Mouse (Mus musculus) adrenal gland, adult (tissue): ENCODE measurements around the gene Zfp184.

Experiments
- DNase-seq, 2 experiments: peaks; one replicate each; pipeline ENCODE4 v3.0.0; 2022 to 2023; ENCODE audit warnings: low spot score in 1 of 2; ENCODE audit not compliant: inconsistent age in 2 of 2

Zfp184 gene

DNA sequence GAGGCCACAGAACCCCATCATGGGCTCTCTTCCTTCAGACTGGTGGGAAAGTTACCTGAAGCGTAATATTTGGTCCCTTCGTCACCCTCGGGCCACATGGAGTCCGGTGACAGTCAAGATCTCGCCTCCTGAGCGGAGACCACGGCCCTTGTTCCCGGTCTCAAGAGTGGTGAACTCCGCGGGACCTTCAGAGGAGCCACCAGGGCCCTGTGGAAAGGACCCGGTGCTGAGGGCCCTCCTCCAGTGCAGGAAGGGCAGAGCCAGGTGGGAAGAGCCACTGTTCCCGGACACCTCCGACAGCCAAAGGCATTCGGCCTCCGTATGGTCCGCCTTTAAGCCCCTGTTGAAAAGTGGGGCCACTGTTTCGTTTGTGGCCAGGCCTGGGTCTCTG is 36.9 kb downstream of the Zfp184 start:
- no peak for DNase-seq

DNA sequence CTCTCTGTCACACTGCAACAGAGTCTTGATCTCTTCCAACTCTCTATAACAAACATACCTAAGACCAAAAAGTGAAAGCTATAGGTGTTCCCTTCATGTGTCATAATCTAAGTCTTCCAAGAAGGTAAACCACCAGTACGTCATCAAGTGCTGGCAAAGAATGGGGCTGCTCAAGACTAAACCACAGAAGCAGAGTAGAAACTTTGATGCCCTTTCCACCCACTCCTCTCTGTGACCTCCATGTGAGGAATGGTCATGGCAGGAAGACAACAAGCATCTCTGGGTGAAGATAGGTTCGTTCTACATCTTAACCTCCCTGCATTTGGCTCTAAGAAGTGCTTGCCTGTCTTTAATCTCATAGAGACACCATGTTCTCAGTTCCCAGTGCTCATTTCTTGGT is 39.6 kb downstream of the Zfp184 start:
- no peak for DNase-seq

- DNase-seq = no peak
Observed at GRCm38 (mm10) chr13:21992550-21992949, 47.7 kb downstream of the Zfp184 start.

DNA sequence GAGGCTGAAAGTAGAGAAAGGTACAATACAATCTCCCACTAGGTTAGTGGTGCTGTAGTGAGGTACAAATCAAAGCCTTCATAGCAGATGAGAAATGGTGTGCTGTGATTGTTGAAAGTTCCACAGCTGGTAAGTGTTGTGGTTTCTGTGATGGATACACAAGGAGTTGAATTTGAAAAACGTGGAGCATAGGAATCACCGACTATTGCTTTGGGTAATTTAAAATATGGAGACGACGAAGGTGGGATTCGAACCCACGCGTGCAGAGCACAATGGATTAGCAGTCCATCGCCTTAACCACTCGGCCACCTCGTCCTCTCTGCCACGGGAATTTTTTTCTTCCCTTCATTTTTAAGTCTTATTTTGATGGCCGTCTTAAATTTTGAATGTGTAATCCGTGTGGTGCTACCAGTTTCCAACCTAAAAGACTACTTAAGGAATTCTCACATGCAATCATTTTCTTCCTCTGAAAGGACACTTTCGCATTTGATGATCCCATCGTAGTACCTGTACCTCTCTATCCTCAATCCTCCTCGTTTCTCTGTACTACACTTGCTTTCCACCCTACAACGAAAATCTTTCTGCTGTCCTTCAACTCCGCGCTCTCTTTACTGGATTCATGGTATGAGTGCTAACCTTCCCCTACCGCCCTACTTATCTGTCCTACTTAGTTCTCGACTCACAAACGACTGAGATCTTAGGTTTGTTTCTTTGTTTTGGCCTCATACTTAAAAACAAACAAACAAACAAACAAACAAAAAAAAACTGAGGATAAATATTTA is 49.3 kb downstream of the Zfp184 start:
- DNase-seq = peak in 1 of 2 experiments; percentile 73

DNA sequence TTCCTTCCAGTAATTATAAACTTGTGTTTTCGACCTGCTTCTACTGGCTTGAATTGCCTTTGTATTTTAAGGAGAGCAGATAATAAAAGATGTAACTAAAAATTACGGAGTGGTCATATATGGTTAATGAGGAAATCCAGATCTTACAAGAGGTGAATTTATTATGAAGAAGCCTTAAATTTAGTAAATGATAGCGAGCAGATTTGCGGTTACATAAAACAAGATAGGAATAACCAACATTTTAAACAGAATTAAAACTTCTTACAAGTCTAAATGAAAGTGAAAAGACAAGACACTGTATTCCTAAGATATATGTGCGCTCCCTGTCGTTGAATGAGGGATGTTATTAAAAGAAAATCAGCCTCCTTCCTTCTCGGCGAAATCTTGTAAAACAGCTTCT is 50.0 kb downstream of the Zfp184 start:
- no peak for DNase-seq

GRCm38 (mm10) chr13:21995331-21995914 is 50.5 kb downstream of the Zfp184 start:
- peak in 1 of 2 experiments; percentile 64 for DNase-seq

DNA sequence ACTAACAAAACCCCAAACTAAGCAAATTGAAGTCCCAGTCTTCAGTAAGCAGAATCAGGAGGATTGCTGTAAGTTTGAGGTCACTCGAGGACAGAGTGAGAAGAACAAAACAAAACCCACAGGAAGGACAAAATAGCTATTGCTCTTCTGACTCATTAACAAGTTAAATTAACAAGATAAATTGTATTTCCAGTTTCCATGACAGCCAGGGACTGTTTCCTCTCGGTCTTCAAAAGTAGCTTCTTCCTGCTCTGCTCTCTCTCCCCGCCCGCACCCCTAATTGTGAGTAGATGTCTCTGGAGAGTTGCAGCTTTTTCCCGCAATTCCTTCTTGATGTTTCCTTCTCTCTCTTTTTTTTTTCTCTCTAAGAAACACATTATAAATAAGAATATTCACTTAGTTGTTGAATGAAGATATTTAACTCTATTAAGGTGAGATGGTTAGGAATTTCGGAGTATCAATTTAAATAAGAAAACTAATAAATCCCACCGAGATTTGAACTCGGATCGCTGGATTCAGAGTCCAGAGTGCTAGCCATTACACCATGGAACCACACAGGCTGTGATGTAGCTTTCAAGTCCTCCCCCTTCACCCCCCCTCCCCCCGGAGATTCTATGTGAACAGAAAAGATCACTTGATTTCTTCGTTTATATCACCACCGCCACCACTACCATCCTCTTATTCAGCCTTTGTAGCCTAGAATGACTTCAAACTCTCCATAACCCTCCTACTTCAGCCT is 51.4 kb downstream of the Zfp184 start:
- DNase-seq = peak in 1 of 2 experiments; percentile 49

- DNase-seq = no peak
Observed at GRCm38 (mm10) chr13:21996840-21997185, 51.9 kb downstream of the Zfp184 start.

DNA sequence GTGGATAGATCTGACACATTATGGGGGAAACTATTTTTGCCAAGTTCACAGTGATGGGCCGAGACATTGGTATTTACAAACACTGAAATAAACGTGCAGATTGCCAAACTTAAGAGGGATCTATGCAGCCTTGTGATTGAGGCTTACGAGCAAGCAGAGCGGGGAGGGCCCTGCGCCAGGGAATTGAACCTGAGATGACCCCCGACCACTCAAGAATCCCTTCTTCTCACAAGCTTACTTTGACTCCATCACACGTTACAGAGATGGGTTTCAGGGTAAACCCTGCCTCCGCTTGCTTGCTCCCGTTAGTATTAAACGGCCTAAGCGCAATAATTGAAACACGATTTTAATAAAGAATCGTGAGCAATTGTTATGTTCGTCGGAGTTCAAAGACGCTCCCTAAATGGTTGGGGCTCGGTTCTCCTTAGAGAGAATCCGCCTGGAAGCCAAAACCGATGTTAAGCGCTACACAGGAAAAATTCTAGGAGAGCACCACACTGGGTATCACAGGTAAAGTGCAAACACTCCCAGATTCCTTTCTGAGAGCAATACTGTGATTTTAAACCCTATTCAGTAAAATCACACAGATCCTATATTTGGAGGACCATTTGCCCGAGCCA is 52.4 kb downstream of the Zfp184 start:
- DNase-seq = no peak

DNA sequence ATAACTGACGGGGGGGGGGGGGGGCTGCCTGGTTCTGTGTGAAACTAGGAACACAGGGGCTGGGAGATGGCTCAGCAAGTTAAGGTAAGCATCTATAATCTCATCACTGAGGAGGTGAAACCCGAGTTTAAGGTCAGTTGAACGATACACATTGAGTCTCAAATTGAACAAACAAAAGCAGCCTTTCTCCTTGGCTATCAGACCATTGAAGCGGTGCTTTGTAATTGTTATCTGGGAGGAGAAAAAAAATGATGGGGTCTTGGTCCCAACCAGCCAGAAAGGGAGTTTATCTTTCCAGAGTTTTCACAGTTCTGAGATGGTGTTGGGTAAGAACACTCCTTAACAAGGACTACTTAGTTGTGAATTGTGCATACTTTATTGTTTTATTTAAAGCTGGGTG is 52.9 kb downstream of the Zfp184 start:
- DNase-seq = no peak

DNA sequence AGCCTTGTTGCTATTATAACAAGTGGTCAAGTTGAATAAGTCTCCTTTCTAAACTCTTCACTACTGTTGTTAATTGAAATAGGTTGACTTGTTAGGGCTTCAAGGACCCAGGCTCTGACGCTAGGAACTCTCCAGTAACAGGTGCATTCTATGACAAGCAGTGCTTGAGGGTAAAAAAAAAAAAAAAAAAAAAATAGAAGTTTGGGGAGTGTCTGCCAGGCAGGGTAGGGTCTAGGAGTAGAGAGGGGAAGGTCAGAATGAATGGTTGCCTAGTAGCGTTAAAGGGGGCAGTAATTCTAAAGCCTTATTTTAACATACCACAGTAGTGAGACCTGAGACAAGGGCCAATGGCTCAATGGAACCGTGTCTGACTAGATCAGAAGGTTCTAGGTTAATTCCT is 53.5 kb downstream of the Zfp184 start:
- no peak for DNase-seq

- DNase-seq = no peak
Observed at GRCm38 (mm10) chr13:21999147-21999546, 54.3 kb downstream of the Zfp184 start.

GRCm38 (mm10) chr13:22001346-22001745 is 56.5 kb downstream of the Zfp184 start:
- no peak for DNase-seq

GRCm38 (mm10) chr13:22001823-22002222 is 56.9 kb downstream of the Zfp184 start:
- DNase-seq = no peak

DNA sequence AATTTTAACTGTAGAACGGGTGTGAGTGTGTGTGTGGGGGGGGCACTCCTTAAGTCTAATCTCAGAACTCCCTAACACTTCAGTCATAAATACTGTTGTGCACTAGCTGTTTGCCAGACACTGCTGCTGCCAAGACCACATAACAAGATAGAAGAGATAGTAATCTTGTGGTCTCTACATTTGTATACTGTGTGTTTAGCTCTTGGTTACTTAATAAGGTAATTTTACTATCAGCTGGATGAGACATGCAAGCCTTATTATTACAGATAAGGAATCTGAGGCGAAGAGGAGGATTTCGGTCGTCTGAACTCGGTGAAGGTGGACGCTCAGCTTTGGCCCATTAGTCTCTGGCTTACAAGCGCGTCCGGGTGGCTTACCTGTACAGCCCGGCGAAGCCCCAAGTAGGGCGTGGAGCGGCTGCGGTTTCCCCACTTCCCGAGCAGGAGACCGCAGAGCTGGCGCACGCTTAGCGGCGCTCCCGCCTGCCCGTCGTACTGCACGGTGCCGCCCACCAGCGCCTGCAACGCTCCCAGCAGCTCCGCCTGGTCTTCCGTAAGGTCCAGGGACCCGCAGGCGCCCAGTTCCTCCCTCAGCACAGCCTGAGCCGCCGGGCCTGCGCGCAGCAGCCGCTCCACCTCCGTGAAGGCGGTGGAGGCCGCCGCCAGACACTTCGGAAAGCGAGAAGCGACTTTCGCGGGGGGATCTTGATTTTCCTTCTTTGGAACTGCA is 60.9 kb downstream of the Zfp184 start:
- peak in 1 of 2 experiments; percentile 39 for DNase-seq

GRCm38 (mm10) chr13:22006334-22007120 is 61.6 kb downstream of the Zfp184 start:
- DNase-seq = peak; percentile 38 to 88

DNA sequence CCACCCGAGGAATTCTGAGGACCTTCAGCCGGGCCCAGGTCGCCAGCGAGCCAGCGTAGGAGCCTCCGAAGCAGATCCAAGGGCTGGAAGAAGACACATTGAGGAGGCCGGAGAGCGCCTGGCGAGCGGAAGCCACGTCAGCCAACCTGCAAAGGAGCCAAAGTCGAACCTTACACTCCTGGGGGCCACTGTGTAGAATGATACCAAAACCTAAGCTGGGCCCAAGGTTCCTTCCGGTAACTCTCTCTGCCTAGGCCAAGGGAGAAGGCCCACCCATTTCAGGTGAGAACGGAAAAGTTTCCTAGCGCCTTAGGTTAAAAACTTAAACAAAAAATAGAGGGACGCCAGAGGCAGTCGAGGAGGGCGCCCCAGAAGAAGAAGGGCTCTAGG is 62.2 kb downstream of the Zfp184 start:
- DNase-seq = no peak

- no peak for DNase-seq
Observed at GRCm38 (mm10) chr13:22007872-22008271, 63.0 kb downstream of the Zfp184 start.

DNA sequence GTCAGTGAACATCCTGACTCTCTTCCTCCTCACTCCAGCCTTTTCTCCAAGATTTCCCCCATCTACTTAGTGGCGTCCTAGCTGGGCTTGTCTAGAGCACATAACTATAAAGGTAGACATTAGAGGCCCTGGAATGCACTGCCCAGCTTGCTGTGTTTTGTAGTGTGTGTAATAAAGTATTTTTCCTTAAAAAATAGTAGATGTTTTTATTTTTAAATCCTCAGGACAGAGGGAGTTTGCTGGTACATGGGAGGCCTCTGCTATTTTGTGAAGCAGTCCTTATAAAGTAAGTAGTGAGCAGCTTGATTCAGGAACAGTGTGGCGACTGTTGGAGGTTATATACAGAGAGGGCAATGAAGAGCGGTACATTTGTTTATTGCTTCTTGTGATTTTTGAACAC is 63.8 kb downstream of the Zfp184 start:
- no peak for DNase-seq

- no peak for DNase-seq
Observed at GRCm38 (mm10) chr13:22009642-22010041, 64.7 kb downstream of the Zfp184 start, which contains the start of gene Prss16. TSS of gene Prss16 (minus strand) at chr13:22009742.
